Mouse (Mus musculus): Measurements from ENCODE around the gene Kansl3.
A peak's percentile ranks its signal among the peaks of the same experiment; 100 is the strongest.

Kansl3 gene

GRCm38 (mm10) chr1:36296466-36297149 is 72.4 kb downstream of the Kansl3 start:
- peak; percentile 83 for ATAC-seq (ENCODE audit: insufficient number of reproducible peaks, low FRiP score, low TSS enrichment)

- no peak for ATAC-seq (ENCODE audit: insufficient number of reproducible peaks, low FRiP score, low TSS enrichment)
These were observed 74.6 kb downstream of the Kansl3 start for GRCm38 (mm10) chr1:36294402-36294801.

GRCm38 (mm10) chr1:36293470-36293869 is 75.5 kb downstream of the Kansl3 start:
- ATAC-seq (ENCODE audit: insufficient number of reproducible peaks, low FRiP score, low TSS enrichment) = no peak

Data from cerebellum, adult (tissue).